Mouse (Mus musculus) stomach, embryonic 16.5 days (tissue): ENCODE measurements around the gene Cpm. TPM values are rescaled to one million over a fixed set of nuclear protein-coding genes. Genes with fewer than 3 reads are reported as not detected.

Experiments
- ATAC-seq: fragments of 200-750 bp; cut with Nextera tagmentation; 2 replicates; pipeline ENCODE4 v1.8.0; 2017; ENCODE audit warnings: moderate number of reproducible peaks, moderate TSS enrichment; ENCODE audit not compliant: insufficient read depth, low FRiP score
- H3K27ac ChIP-seq: fragments of 300-500 bp; sonication (generic); 2 replicates; pipeline ENCODE4 v1.5.1; 2014; ENCODE audit warnings: low read length
- H3K27me3 ChIP-seq: fragments of 300-500 bp; sonication (generic); 2 replicates; pipeline ENCODE4 v1.6.1; 2014; ENCODE audit warnings: low read length, control low read depth, mixed read lengths; ENCODE audit not compliant: control insufficient read depth, insufficient read depth
- H3K36me3 ChIP-seq: fragments of 300-500 bp; sonication (generic); 2 replicates; pipeline ENCODE4 v1.6.1; 2014; ENCODE audit warnings: low read length; ENCODE audit not compliant: control insufficient read depth, insufficient read depth
- H3K4me1 ChIP-seq: fragments of 300-500 bp; sonication (generic); 2 replicates; pipeline ENCODE4 v1.6.1; 2014; ENCODE audit warnings: low read length, control low read depth, mixed read lengths; ENCODE audit not compliant: control insufficient read depth, insufficient read depth
- H3K4me2 ChIP-seq: fragments of 300-500 bp; sonication (generic); 2 replicates; pipeline ENCODE4 v1.6.1; 2014; ENCODE audit warnings: low read depth, low read length, mixed read lengths
- H3K4me3 ChIP-seq: fragments of 300-500 bp; sonication (generic); replicated peaks from 2 replicates; pipeline ENCODE4 v1.5.1; 2014; ENCODE audit warnings: mild to moderate bottlenecking, low read length
- H3K9ac ChIP-seq: fragments of 300-500 bp; sonication (generic); 2 replicates; pipeline ENCODE4 v1.6.1; 2014; ENCODE audit warnings: low read length
- H3K9me3 ChIP-seq: fragments of 300-500 bp; sonication (generic); replicated peaks from 2 replicates; pipeline ENCODE4 v1.6.1; 2016; ENCODE audit warnings: low read length, control low read depth; ENCODE audit not compliant: control insufficient read depth
- WGBS: fragments of 180-500 bp; shearing (Covaris S2); extraction: QIAGEN DNeasy Blood & Tissue Kit; methylation state at CpG from one replicate; pipeline ENCODE4 v1.1.7; 2014; 5-methylcytosine and 5-hydroxymethylcytosine counted together
- polyA plus RNA-seq: library from polyadenylated mRNA; unstranded; fragments of >200 nt; fragmentation: Nextera tagmentation; extraction: Ambion mirVana; gene quantifications from 2 replicates; pipeline ENCODE4 v1.2.1, GENCODE M21; 2015

The Cpm gene
- polyA plus RNA-seq, 1 experiment from 2014 or later: 74.0 TPM

GRCm38 (mm10) chr10:117679029-117679686 is 49.9 kb downstream of the Cpm start:
- H3K4me3 ChIP-seq: no peak overlapping the region
- ATAC-seq: no peak
- H3K9me3 ChIP-seq: no peaks in the 10 kb centered on the region
- no peak overlapping the region for H3K4me2 ChIP-seq
- no peak overlapping the region for H3K27ac ChIP-seq
- no peaks in the 10 kb centered on the region for H3K27me3 ChIP-seq
- no peaks in the 10 kb centered on the region for H3K36me3 ChIP-seq
- peaks cover 5% of the 10 kb centered on the region; the same call in 1 of the 2 replicates for H3K4me1 ChIP-seq
- 75% methylated on average over 5 of the region's 5 CpGs for WGBS
- no peak overlapping the region for H3K9ac ChIP-seq

DNA sequence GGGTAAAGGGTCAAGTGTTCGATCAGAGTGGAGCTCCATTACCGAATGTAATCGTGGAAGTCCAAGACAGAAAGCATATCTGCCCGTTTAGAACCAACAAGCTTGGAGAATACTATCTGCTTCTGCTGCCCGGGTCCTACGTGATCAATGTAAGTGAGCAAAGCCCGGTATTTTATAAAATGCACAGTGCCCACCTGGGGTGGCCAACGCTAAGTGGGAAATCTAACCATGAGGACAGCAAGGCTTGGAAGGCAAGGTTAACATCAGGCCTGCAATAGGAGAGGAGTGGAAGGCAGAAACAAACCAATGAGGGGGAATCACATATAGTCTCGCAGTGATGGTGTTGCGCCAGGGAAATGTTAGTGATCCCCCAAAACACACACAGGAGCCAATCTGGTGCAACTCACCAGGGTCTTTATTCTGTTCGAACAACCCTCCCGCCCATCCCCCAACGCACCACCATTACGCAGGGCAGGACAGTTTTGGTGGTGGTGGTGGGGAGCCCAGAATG is 50.7 kb downstream of the Cpm start:
- Histone ChIP-seq H3K9ac (no peak overlapping the region), H3K27me3 (no peaks in the 10 kb centered on the region), H3K4me3 (no peak overlapping the region), H3K4me2 (no peak overlapping the region), H3K36me3 (no peaks in the 10 kb centered on the region), H3K9me3 (no peaks in the 10 kb centered on the region), H3K4me1 (peaks cover 5% of the 10 kb centered on the region; the same call in 1 of the 2 replicates), H3K27ac (no peak overlapping the region)
- 90% methylated on average over 14 of the region's 14 CpGs for WGBS
- ATAC-seq: no peak

DNA sequence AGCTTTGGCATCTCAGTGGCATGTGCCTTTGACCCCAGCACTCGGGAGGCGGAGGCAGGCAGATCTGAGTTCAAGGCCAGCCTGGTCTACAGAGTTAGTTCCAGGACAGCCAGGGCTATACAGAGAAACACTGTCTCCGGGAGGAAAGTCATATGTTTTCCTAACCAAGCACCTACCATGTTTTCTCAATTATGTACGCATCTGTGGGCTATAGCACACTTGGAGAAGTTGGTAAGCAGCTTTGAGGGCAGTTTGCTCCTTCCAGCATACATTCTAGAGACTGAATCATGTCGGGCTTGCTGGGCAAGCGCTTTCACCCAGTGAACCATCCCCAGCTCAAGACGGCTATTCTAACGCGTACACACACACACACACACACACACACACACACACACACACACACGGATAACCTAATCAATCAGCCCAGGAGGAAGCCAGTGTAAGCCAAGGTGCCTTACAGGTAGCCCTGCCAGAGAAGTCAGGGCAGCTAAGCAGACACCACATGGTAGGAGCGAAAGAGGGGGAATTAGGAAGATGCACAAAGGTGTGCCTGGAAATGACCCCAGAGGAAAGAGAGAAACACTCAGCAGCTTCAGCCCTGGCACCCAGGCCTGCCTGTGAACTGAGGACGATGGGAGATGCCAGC is 51.7 kb downstream of the Cpm start:
- Histone ChIP-seq H3K9ac (no peak overlapping the region), H3K9me3 (no peaks in the 10 kb centered on the region), H3K27me3 (no peaks in the 10 kb centered on the region), H3K4me1 (peaks cover under 1% of the 10 kb centered on the region; the same call in 1 of the 2 replicates), H3K4me2 (no peak overlapping the region), H3K27ac (no peak overlapping the region), H3K4me3 (no peak overlapping the region), H3K36me3 (no peaks in the 10 kb centered on the region)
- ATAC-seq: no peak
- 82% methylated on average over 12 of the region's 12 CpGs for WGBS

DNA sequence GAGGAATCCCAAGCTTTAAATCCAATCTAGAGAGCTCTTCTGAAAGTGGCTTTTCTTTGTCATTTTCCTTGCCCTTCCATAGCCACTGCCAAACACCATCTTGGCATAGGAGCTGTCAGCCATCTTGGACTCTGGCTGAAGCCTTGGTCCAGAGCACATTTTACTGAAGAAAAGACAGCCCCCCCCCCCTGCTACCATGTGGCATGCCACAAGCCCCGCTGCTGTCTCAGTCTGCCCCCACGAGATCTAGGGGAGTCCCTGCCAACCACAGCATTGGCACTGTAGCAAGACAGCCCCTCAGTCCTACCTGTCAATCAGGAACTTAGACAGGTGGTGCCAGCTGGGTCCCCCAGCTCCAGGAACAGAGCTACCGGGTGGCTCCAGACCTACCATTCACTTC is 52.2 kb downstream of the Cpm start:
- Histone ChIP-seq H3K27ac (no peak overlapping the region), H3K9me3 (no peaks in the 10 kb centered on the region), H3K4me3 (no peak overlapping the region), H3K4me1 (no peaks in the 10 kb centered on the region), H3K9ac (no peak overlapping the region), H3K27me3 (no peaks in the 10 kb centered on the region), H3K36me3 (no peaks in the 10 kb centered on the region), H3K4me2 (no peak overlapping the region)
- ATAC-seq: no peak
- WGBS: 85% methylated on average over 3 of the region's 3 CpGs

DNA sequence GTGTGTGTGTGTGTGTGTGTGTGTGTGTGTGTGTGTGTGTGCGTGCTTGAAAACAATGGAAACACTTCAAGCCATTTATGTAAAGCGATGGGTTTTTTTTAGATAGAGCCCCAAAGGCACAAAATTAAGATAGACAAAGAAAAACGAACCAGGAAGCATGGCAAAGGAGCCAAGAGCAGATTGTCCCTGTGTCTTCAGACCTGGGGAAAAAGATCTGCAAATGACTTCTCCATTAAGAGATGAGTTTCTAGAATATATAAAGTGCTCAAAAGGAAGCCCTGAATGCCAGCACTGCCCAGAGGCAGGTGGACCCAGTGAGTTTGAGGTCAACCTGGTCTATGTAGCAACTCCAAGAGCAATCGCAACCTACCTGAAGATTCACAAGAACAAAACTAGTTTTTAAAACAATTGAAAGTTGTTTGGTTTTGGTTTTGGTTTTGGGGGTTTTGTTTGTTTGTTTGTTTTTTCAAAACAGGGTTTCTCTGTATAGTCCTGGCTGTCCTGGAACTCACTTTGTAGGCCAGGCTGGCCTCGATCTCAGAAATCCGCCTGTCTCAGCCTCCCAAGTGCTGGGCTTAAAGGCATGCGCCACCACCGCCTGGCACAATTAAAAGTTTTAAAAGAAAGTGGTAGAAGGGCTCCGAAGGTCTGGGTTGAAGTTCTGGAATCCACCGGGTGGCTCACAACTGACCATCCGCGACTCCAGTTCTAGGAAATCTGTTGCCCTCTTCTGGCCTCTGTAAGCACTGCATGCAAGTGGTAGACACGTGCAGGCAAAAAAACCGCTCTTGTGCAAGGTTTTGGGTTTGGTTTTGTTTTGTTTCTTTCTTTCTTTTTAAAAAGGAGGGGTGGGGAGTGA is 52.9 kb downstream of the Cpm start:
- Histone ChIP-seq H3K4me3 (no peak overlapping the region), H3K9me3 (no peaks in the 10 kb centered on the region), H3K9ac (no peak overlapping the region), H3K36me3 (no peaks in the 10 kb centered on the region), H3K4me2 (no peak overlapping the region), H3K4me1 (no peaks in the 10 kb centered on the region), H3K27ac (no peak overlapping the region), H3K27me3 (no peaks in the 10 kb centered on the region)
- 66% methylated on average over 14 of the region's 14 CpGs for WGBS
- no peak for ATAC-seq

GRCm38 (mm10) chr10:117682858-117683733 is 53.8 kb downstream of the Cpm start:
- no peaks in the 10 kb centered on the region for H3K4me1 ChIP-seq
- 79% methylated on average over 30 of the region's 30 CpGs for WGBS
- H3K9ac ChIP-seq: no peak overlapping the region
- H3K27ac ChIP-seq: no peak overlapping the region
- no peak for ATAC-seq
- no peak overlapping the region for H3K4me3 ChIP-seq
- no peaks in the 10 kb centered on the region for H3K9me3 ChIP-seq
- no peaks in the 10 kb centered on the region for H3K36me3 ChIP-seq
- no peak overlapping the region for H3K4me2 ChIP-seq
- H3K27me3 ChIP-seq: no peaks in the 10 kb centered on the region

- no peak for ATAC-seq
Measured at GRCm38 (mm10) chr10:117683734-117684037, 54.4 kb downstream of the Cpm start.

DNA sequence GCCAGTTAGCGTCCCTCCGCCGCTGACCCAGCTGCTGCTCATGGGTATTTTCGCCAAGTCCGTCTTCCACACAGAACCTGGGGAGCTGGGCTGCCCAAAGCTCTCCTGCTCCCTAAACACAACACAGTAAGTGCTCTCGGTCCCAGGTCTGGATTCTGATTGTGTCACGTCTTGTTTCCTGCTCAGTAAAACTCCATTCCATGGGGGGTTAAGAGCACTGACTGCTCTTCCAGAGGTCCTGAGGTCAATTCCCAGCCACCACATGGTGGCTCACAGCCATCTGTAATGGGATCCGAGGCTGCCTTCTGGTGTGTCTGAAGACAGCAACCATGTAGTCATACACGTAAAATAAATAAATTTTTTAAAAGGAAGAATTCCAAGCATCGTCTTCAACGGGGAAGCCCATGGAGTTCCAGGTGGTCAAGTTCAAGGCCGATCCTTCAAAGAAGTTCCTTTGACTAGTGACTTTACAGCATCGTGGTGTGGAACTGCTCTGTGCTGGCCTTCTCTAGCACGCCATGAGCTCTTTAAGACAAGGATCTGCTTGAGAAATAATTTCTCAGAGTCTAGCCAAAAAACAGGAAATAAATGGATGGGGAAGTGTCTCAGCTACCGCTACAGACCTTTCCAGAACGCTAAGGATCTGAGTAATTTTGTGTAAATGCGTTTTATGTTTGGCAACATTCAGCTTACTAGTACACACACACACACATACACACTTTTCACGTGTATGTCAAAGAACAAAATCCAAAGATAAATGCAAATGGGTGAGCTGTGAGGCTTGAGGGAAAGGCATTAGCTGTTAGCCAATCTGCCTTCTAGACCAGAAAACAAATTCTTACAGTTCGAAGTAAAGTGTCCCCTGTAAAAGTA is 55.2 kb downstream of the Cpm start:
- Histone ChIP-seq H3K27ac (no peak overlapping the region), H3K4me1 (no peaks in the 10 kb centered on the region), H3K27me3 (no peaks in the 10 kb centered on the region), H3K4me3 (no peak overlapping the region), H3K9ac (no peak overlapping the region), H3K4me2 (no peak overlapping the region), H3K36me3 (peaks cover 2% of the 10 kb centered on the region), H3K9me3 (no peaks in the 10 kb centered on the region)
- 81% methylated on average over 19 of the region's 19 CpGs for WGBS
- ATAC-seq: no peak

More at GRCm38 (mm10) chr10:117683734-117684037, 54.4 kb downstream of the Cpm start:
- H3K4me2 ChIP-seq: no peak overlapping the region
- H3K27ac ChIP-seq: no peak overlapping the region
- H3K9ac ChIP-seq: no peak overlapping the region
- H3K4me3 ChIP-seq: no peak overlapping the region
- no peaks in the 10 kb centered on the region for H3K27me3 ChIP-seq
- no peaks in the 10 kb centered on the region for H3K36me3 ChIP-seq
- no peaks in the 10 kb centered on the region for H3K9me3 ChIP-seq
- WGBS: 91% methylated on average over 9 of the region's 9 CpGs
- no peaks in the 10 kb centered on the region for H3K4me1 ChIP-seq
